In genomic region chr4:57920522-57920921, GRCm38 (mm10) we compare ENCODE assay signal across 22 mouse cellular contexts.
"Had no signal": no experiment of that assay in that cellular context is flagged by ENCODE, and none has a peak within 500 bp of the region (broad histone marks: within the 10 kb centered on the region; RNA-seq: fewer than 3 reads in every experiment).

No protein-coding gene starts in this region.

- H3K4me3 ChIP-seq: limb, embryonic 10.5 days; limb, embryonic 13.5 days; liver, embryonic 12.5 days; liver, embryonic 15.5 days; lung, embryonic 15.5 days; megakaryocyte, embryonic 14.5 days; midbrain, embryonic 15.5 days; neural tube, embryonic 12.5 days; neural tube, embryonic 15.5 days; stomach, embryonic 15.5 days had no signal

- H3K9me3 ChIP-seq: limb, embryonic 10.5 days; limb, embryonic 13.5 days; liver, embryonic 12.5 days; liver, embryonic 15.5 days; lung, embryonic 15.5 days; megakaryocyte, embryonic 14.5 days; midbrain, embryonic 15.5 days; neural tube, embryonic 12.5 days; neural tube, embryonic 15.5 days; stomach, embryonic 15.5 days had no signal

- H3K9ac ChIP-seq: limb, embryonic 13.5 days; liver, embryonic 12.5 days; liver, embryonic 15.5 days; lung, embryonic 15.5 days; midbrain, embryonic 15.5 days; neural tube, embryonic 12.5 days; neural tube, embryonic 15.5 days; stomach, embryonic 15.5 days had no signal

- H3K27ac ChIP-seq: limb, embryonic 10.5 days; limb, embryonic 13.5 days; liver, embryonic 12.5 days; liver, embryonic 15.5 days; lung, embryonic 15.5 days; midbrain, embryonic 15.5 days; neural tube, embryonic 12.5 days; neural tube, embryonic 15.5 days; stomach, embryonic 15.5 days had no signal

- H3K27me3 ChIP-seq: liver, embryonic 15.5 days; lung, embryonic 15.5 days; midbrain, embryonic 15.5 days; neural tube, embryonic 15.5 days; stomach, embryonic 15.5 days had no signal

- H3K36me3 ChIP-seq: limb, embryonic 10.5 days; limb, embryonic 13.5 days; liver, embryonic 12.5 days; liver, embryonic 15.5 days; lung, embryonic 15.5 days; midbrain, embryonic 15.5 days; neural tube, embryonic 12.5 days; neural tube, embryonic 15.5 days; stomach, embryonic 15.5 days had no signal

- DNase-seq: kidney, adult 18-20 months; kidney, adult 9 months; kidney, postnatal 14 days; kidney, postnatal 4 days; liver; lung, adult 18-20 months; lung, postnatal 10 days; lung, postnatal 36 days; right cerebral cortex, adult 18-20 months; right cerebral cortex, postnatal 25 days; spleen, adult 18-20 months; thymus, postnatal 36 days had no signal
